Mouse (Mus musculus) hindbrain, embryonic 15.5 days (tissue): Measurements from ENCODE around the gene Vmn2r33. TPM values are rescaled to one million over a fixed set of nuclear protein-coding genes. Genes with fewer than 3 reads are reported as not detected.
"Not testable (repeated sequence)": the region's sequence is repeated elsewhere in the genome, so short reads cannot be mapped to it uniquely, and the experiment has no call there.

ENCODE experiments used
- ATAC-seq: fragments of 200-750 bp; cut with Nextera tagmentation; 2 replicates; pipeline ENCODE4 v1.8.0; 2017; ENCODE audit warnings: low read depth, moderate number of reproducible peaks, moderate TSS enrichment; ENCODE audit not compliant: low FRiP score
- H3K27ac ChIP-seq: fragments of 300-500 bp; sonication (generic); replicated peaks from 2 replicates; pipeline ENCODE4 v1.5.1; 2015; ENCODE audit warnings: mild to moderate bottlenecking, inconsistent platforms
- H3K27me3 ChIP-seq: fragments of 300-500 bp; sonication (generic); 2 replicates; pipeline ENCODE4 v1.6.1; 2015; ENCODE audit warnings: control low read depth, inconsistent platforms
- H3K36me3 ChIP-seq: fragments of 300-500 bp; sonication (generic); 2 replicates; pipeline ENCODE4 v1.6.1; 2015; ENCODE audit warnings: control low read depth, inconsistent platforms
- H3K4me1 ChIP-seq: fragments of 300-500 bp; sonication (generic); replicated peaks from 2 replicates; pipeline ENCODE4 v1.6.1; 2015; ENCODE audit warnings: control low read depth, inconsistent platforms
- H3K4me2 ChIP-seq: fragments of 300-500 bp; sonication (generic); 2 replicates; pipeline ENCODE4 v1.6.1; 2015; ENCODE audit warnings: moderate library complexity, mild to moderate bottlenecking, inconsistent platforms
- H3K4me3 ChIP-seq: fragments of 300-500 bp; sonication (generic); 2 replicates; pipeline ENCODE4 v1.5.1; 2015; ENCODE audit warnings: mild to moderate bottlenecking, inconsistent platforms
- H3K9ac ChIP-seq: fragments of 300-500 bp; sonication (generic); 2 replicates; pipeline ENCODE4 v1.6.1; 2015; ENCODE audit warnings: inconsistent platforms
- H3K9me3 ChIP-seq: fragments of 300-500 bp; sonication (generic); 2 replicates; pipeline ENCODE4 v1.6.1; 2016; ENCODE audit warnings: control low read depth, inconsistent platforms
- polyA plus RNA-seq: library from polyadenylated mRNA; unstranded; fragments of >200 nt; fragmentation: Nextera tagmentation; extraction: Ambion mirVana; gene quantifications from 2 replicates; pipeline ENCODE4 v1.2.1, GENCODE M21; 2015

Gene Vmn2r33
- polyA plus RNA-seq: not detected in 2 replicates

- H3K27ac ChIP-seq, H3K9ac ChIP-seq, H3K4me1 ChIP-seq, H3K36me3 ChIP-seq, H3K9me3 ChIP-seq, ATAC-seq, H3K27me3 ChIP-seq, H3K4me3 ChIP-seq, H3K4me2 ChIP-seq: not testable (repeated sequence)
These were observed at the start of gene Vmn2r33 for GRCm38 (mm10) chr7:7566686-7567085. Gene Vmn2r33, minus strand, starts transcription at chr7:7566786.

Other genes starting within 250 kb of the Vmn2r33 start
- not detected in 2 replicates for gene Vmn2r30, start 229.2 kb downstream of the Vmn2r33 start, polyA plus RNA-seq
- gene Gm45783, start 192.2 kb downstream of the Vmn2r33 start, polyA plus RNA-seq: not detected in 2 replicates
- not detected in 2 replicates for gene Vmn2r31, start 167.1 kb downstream of the Vmn2r33 start, polyA plus RNA-seq
- not detected in 2 replicates for gene Vmn2r32, start 86.8 kb downstream of the Vmn2r33 start, polyA plus RNA-seq
- gene Vmn2r34, start 122.7 kb upstream of the Vmn2r33 start, polyA plus RNA-seq: not detected in 2 replicates